Mouse (Mus musculus) lung, postnatal 0 days (tissue): Measurements from ENCODE around the gene Pald1. TPM values are rescaled to one million over a fixed set of nuclear protein-coding genes. Genes with fewer than 3 reads are reported as not detected.

Experiments used
- ATAC-seq: fragments of 200-750 bp; cut with Nextera tagmentation; 2 replicates; pipeline ENCODE4 v1.8.0; 2017; ENCODE audit warnings: moderate library complexity
- DNase-seq: peaks from one replicate; pipeline ENCODE4 v3.0.0-alpha.2; 2016; ENCODE audit warnings: low spot score
- H3K27ac ChIP-seq: fragments of 300-500 bp; sonication (generic); 2 replicates; pipeline ENCODE4 v1.5.1; 2014; ENCODE audit warnings: antibody characterized with exemption, mild to moderate bottlenecking, low read length, mixed read lengths
- H3K27me3 ChIP-seq: fragments of 300-500 bp; sonication (generic); replicated peaks from 2 replicates; pipeline ENCODE4 v1.6.1; 2014; ENCODE audit warnings: low read length, mixed read lengths; ENCODE audit not compliant: insufficient read depth
- H3K36me3 ChIP-seq: fragments of 300-500 bp; sonication (generic); 2 replicates; pipeline ENCODE4 v1.6.1; 2014; ENCODE audit warnings: low read length, mixed read lengths; ENCODE audit not compliant: insufficient read depth
- H3K4me1 ChIP-seq: fragments of 300-500 bp; sonication (generic); 2 replicates; pipeline ENCODE4 v1.6.1; 2014; ENCODE audit warnings: antibody characterized with exemption, low read depth, low read length, mixed read lengths; ENCODE audit not compliant: insufficient read depth
- H3K4me2 ChIP-seq: fragments of 300-500 bp; sonication (generic); replicated peaks from 2 replicates; pipeline ENCODE4 v1.6.1; 2014; ENCODE audit warnings: low read depth, mild to moderate bottlenecking, low read length, moderate library complexity, mixed read lengths
- H3K4me3 ChIP-seq: fragments of 300-500 bp; sonication (generic); 2 replicates; pipeline ENCODE4 v1.5.1; 2014; ENCODE audit warnings: low read depth, low read length
- H3K9ac ChIP-seq: fragments of 300-500 bp; sonication (generic); replicated peaks from 2 replicates; pipeline ENCODE4 v1.6.1; 2014; ENCODE audit warnings: low read depth, mild to moderate bottlenecking
- H3K9me3 ChIP-seq: fragments of 300-500 bp; sonication (generic); 2 replicates; pipeline ENCODE4 v1.6.1; 2016; ENCODE audit warnings: low read length, mixed read lengths
- CTCF ChIP-seq: IDR thresholded peaks from 2 replicates; pipeline ENCODE4 v1.5.1; 2016; ENCODE audit warnings: antibody characterized with exemption, mild to moderate bottlenecking
- EP300 ChIP-seq: IDR thresholded peaks from 2 replicates; pipeline ENCODE4 v1.6.1; 2016; ENCODE audit warnings: antibody characterized with exemption, mild to moderate bottlenecking, control low read depth
- WGBS: fragments of 180-500 bp; shearing (Covaris S2); extraction: QIAGEN DNeasy Blood & Tissue Kit; methylation state at CpG from one replicate; pipeline ENCODE4 v1.1.7; 2014; 5-methylcytosine and 5-hydroxymethylcytosine counted together
- polyA plus RNA-seq: library from polyadenylated mRNA; unstranded; fragments of >200 nt; fragmentation: Nextera tagmentation; extraction: Ambion mirVana; gene quantifications from 2 replicates; pipeline ENCODE4 v1.2.1, GENCODE M21; 2015

Pald1 gene
- polyA plus RNA-seq, 1 experiment from 2014 or later, result 30.4 TPM

DNA sequence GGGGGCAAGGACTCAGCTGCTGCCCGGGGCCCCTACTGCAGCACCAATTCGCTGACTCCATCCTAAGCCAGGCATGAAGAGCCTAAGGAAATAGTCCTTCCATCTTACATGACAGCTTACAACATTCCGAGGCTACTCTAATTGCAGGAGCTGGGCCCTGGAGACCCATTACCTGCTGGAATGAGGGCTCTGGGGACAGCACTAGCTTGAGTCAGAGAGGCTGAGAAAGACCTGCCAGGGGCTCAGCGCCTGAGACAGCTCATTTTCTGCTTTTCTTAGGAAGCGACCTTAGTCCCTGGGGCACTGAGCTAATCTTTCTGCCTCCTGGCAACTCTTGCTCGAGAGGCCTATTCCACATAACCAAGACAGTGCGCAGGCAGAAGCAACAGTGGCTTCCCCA, 54.4 kb downstream of the Pald1 start:
- H3K4me2 ChIP-seq, result no peak overlapping the region
- ATAC-seq, result no peak
- WGBS, result 63% methylated on average over 7 of the region's 7 CpGs
- no peaks in the 10 kb centered on the region for H3K27me3 ChIP-seq
- H3K36me3 ChIP-seq, result no peaks in the 10 kb centered on the region
- H3K9ac ChIP-seq, result no peak overlapping the region
- no peak overlapping the region for H3K27ac ChIP-seq
- TF ChIP-seq EP300, result no peak
- no peak for TF ChIP-seq CTCF
- no peak overlapping the region for H3K4me3 ChIP-seq
- H3K4me1 ChIP-seq, result no peaks in the 10 kb centered on the region
- H3K9me3 ChIP-seq, result no peaks in the 10 kb centered on the region
- DNase-seq, result no peak

GRCm38 (mm10) chr10:61327545-61327944, 55.8 kb downstream of the Pald1 start:
- ATAC-seq (no peak), DNase-seq (no peak)
- no peak overlapping the region for H3K4me2 ChIP-seq
- no peak overlapping the region for H3K27ac ChIP-seq
- H3K9ac ChIP-seq, result no peak overlapping the region
- H3K9me3 ChIP-seq, result no peaks in the 10 kb centered on the region
- TF ChIP-seq EP300, result no peak
- no peak for TF ChIP-seq CTCF
- no peak overlapping the region for H3K4me3 ChIP-seq
- H3K4me1 ChIP-seq, result no peaks in the 10 kb centered on the region
- WGBS, result 82% methylated on average over 9 of the region's 10 CpGs
- H3K27me3 ChIP-seq, result no peaks in the 10 kb centered on the region
- H3K36me3 ChIP-seq, result no peaks in the 10 kb centered on the region

GRCm38 (mm10) chr10:61325782-61326328, 57.5 kb downstream of the Pald1 start:
- Histone ChIP-seq H3K36me3 (0 out of 2 replicates have a peak, but pooled peaks cover 5% of the 10 kb centered on the region), H3K4me2 (no peak overlapping the region), H3K4me3 (no peak overlapping the region), H3K9ac (no peak overlapping the region), H3K27me3 (no peaks in the 10 kb centered on the region), H3K4me1 (no peaks in the 10 kb centered on the region), H3K9me3 (no peaks in the 10 kb centered on the region), H3K27ac (no peak overlapping the region)
- no peak for DNase-seq
- TF ChIP-seq EP300 (no peak), CTCF (no peak)
- 47% methylated on average over 9 of the region's 9 CpGs for WGBS
- ATAC-seq, result peak; percentile 43

DNA sequence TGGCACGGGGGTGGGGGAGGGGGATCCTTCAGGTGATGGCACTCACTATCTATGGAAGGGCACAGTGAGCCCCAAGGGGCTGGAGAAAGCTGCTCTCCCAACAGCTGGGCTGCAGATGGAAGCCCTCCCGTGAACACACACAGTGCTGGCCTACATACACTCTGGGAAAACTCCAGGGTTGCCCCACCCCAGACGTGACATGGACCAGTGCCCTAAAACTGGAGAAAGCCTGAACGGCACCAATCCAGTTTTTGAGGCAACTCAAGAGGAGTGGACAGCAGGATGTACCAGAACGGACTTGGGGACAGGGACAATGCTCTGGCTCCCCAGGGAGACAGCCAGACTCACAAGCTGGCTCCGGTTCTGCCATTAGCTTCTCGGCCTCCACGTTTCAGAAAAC, 58.6 kb downstream of the Pald1 start:
- TF ChIP-seq CTCF, result no peak
- TF ChIP-seq EP300, result no peak
- 0 out of 2 replicates have a peak, but pooled peaks cover 7% of the 10 kb centered on the region for H3K36me3 ChIP-seq
- no peak overlapping the region for H3K4me2 ChIP-seq
- no peak overlapping the region for H3K4me3 ChIP-seq
- DNase-seq, result no peak
- no peak overlapping the region for H3K27ac ChIP-seq
- no peaks in the 10 kb centered on the region for H3K27me3 ChIP-seq
- H3K4me1 ChIP-seq, result no peaks in the 10 kb centered on the region
- 72% methylated on average over 8 of the region's 8 CpGs for WGBS
- no peaks in the 10 kb centered on the region for H3K9me3 ChIP-seq
- ATAC-seq, result peak; percentile 35; the same call in 1 of the 2 replicates
- H3K9ac ChIP-seq, result no peak overlapping the region

DNA sequence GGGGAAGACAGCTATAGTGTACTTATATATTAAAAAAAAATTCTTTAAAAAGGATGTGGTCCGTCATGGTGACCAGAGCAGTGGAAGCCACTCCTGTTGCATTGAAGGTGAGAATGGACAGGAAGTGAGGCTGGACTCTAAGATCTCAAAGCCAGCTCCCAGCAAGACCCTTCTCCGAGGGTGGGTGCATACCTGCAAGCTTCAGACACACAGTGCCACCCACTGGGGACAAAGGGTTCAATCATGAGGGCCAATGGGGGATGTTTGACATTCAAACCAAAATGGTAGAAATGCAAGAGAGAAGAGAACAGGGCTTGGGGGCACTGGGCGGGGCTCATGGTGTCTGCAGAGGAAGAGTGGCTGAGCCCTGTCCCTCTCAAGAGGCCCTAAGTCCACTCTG, 64.8 kb downstream of the Pald1 start:
- H3K27me3 ChIP-seq, result no peaks in the 10 kb centered on the region
- 0 out of 2 replicates have a peak, but pooled peaks cover 9% of the 10 kb centered on the region for H3K36me3 ChIP-seq
- WGBS, result 94% methylated on average over 3 of the region's 3 CpGs
- ATAC-seq (no peak), DNase-seq (no peak)
- H3K4me3 ChIP-seq, result no peak overlapping the region
- no peak overlapping the region for H3K9ac ChIP-seq
- H3K27ac ChIP-seq, result no peak overlapping the region
- no peaks in the 10 kb centered on the region for H3K9me3 ChIP-seq
- no peak overlapping the region for H3K4me2 ChIP-seq
- TF ChIP-seq CTCF (peak; percentile 22; the same call in 1 of the 2 replicates), EP300 (no peak)
- no peaks in the 10 kb centered on the region for H3K4me1 ChIP-seq

GRCm38 (mm10) chr10:61315324-61315880, 67.9 kb downstream of the Pald1 start:
- Histone ChIP-seq H3K4me3 (no peak overlapping the region), H3K27ac (no peak overlapping the region), H3K9ac (no peak overlapping the region), H3K27me3 (no peaks in the 10 kb centered on the region), H3K4me1 (peaks cover 6% of the 10 kb centered on the region; the same call in 1 of the 2 replicates), H3K36me3 (0 out of 2 replicates have a peak, but pooled peaks cover 4% of the 10 kb centered on the region), H3K9me3 (no peaks in the 10 kb centered on the region), H3K4me2 (no peak overlapping the region)
- ATAC-seq (no peak), DNase-seq (no peak)
- TF ChIP-seq EP300 (no peak), CTCF (no peak)
- WGBS, result 57% methylated on average over 9 of the region's 9 CpGs
